Mouse (Mus musculus): Measurements from ENCODE around the gene Cyth3.

The Cyth3 gene

DNA sequence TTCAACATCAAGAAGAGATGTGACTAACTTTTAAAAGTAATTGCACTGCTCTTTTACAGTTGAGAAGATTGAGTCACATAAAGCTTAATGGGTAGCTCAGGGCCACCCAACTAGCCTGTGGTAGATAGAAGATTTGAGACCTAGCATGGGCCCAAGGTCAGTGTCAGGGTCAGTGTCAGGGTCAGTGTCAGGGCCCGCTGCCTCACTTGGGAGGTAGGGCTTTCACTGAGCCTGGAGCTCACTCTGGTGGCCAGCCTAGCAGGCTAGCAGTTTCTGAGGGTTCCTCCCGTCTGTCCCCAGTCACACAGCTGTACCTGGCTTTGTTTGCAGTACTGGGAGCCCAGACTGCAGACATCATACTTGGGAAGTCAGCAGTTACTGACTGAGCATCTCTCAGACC lies 47.1 kb downstream of the Cyth3 start:
- no peak for DNase-seq

DNA sequence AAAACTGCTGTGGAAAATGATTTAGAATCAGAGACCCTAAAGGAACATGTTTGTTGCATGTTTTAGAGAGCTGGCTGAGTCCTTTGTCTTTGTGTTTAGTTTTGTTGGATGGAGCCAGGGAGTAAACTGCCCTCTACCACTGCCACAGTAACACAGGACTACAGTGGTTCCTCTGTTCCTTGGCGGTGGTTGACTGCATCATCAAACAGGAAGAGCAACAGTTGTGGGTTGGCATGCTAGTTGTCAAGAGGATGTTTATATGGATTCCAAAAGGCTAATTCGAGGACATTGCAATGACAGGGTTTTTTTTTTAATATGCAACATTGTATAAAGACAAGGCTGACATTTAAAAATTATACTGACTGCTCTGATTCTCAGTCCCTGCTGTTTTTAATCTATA lies 47.6 kb downstream of the Cyth3 start:
- no peak for DNase-seq

DNA sequence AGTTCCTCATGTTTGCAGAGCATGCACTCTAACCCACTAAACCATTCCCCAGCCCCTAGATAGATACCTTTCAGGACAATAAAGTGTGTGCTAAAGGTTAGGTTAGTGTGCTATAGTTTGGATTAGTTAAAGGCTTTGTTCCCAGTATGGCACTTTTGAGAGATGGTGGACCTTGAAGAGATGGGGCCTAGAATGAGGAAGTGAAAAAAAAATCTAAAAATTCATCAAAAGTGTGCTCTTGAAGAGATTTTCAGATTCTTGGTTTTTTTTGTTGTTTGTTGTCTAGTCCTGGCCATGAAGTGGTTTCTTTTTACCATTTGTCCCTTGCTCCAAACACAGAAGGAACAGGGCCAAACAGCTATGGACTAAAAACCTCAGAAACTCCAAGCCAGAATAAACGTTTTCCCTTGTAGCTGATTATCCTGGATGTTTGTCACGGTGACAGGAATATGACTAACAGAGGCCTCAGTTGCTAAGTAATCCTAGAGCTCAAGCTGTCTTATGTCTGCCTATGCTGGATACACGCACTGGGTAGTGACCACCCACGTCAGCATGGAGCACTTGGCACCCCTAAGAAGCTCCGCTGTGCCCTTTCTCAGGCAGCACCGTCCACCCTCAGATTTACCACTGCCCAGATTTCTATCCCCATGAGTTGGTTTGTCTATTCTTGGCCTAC lies 48.6 kb downstream of the Cyth3 start:
- DNase-seq: no peak

DNA sequence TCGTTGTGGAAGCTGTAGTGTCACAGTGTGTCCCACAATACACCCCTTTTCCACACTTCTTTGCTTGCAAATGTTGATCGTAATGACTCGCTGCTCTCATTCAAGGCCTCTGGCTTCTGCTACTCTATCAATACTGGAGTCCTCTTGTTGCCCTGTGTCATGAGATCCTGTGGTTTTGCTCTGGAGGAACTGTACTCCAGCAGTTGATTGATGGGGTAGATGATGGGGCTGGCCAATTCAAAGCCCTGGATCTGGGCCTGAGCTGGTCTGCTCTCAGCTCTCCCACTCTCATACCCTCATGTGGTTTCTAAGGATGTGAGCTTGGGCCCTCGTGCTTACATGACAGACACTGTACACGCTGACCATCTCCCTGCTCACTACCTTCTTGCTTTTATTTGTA lies 52.3 kb downstream of the Cyth3 start:
- no peak for DNase-seq

DNA sequence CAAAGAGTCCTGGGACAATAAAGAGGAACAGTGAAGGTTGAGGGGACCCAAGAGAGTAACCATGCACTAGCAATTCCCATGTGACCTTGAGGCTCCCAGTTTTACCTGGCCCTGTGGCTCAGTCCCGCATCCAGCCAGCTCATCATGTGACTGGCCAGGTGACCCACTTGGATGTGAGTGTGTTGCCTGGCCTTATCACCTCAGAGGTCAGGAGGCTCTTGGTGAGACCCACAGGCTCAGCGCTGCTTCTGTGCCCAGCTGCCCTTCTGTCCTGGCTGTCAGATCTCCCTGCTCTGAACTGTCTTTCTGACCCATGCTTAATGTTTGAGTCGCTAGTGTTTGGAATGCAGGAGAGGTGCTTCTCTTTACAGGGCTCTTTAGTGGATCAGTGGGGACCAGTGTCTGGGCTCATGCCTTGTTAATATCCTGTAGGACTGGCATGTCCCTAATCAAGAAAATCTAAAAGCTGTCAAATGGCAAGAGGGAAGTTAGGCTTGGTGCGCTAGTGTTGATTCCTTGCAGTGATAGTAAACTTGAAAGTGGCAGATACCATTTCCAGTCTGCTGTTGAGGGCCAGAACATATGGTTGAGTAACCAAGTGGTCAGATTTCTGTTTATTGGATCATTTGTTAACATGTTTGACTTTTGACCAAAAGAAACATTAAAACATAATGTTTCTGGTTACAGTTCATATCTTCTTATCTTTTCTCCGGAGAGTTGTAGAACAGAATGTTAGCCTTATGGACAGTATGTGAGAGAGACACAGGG lies 54.2 kb downstream of the Cyth3 start:
- DNase-seq: no peak

DNA sequence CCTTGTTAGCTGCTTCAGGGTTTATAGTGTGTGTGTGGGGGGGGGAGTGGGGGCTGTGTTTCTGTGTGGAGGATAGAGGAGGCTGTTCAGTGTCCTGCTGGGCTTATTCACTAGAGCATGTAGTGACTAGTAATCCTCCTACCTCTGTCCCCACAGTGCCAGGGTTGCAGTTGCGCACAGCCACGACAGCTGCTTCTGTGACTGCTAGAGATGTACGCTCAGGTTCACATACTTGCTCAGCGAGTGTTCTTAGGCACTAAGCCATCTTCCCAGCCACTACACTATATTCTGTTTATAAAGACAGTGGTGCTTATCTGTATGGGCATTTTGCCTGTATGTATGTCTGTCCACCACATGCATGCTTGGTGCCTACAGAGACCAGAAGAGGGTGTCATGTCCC lies 55.1 kb downstream of the Cyth3 start:
- DNase-seq: no peak

DNA sequence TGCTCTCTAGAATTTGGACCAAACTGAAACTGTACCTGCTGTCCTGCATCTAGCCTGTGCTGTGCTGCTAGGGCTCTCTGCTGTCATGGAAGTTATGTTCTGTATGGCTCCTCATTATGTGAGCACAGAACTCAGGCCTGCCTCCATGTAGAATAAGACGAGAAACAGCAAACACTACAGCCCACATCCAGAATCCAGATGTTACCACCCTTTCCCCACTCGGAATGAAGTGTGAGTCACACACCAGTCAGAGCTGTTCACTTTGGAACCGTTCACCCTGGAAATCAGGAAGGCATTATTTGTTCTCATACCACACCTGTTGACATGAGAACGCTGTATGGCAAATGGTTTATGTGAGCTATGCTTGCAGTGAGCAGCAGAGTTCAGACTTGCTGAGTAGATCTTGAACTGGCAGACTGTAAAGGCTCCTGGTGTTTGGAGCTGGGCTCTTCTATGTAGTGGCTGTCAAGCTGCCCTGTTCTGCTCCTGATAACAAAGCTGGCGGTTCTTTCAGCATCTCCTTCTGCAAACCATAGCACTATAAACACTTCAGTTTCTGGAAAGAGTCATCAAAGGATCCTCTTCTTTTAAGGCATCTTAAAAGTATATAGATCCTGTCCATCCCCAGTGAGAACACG lies 56.5 kb downstream of the Cyth3 start:
- no peak for DNase-seq

DNA sequence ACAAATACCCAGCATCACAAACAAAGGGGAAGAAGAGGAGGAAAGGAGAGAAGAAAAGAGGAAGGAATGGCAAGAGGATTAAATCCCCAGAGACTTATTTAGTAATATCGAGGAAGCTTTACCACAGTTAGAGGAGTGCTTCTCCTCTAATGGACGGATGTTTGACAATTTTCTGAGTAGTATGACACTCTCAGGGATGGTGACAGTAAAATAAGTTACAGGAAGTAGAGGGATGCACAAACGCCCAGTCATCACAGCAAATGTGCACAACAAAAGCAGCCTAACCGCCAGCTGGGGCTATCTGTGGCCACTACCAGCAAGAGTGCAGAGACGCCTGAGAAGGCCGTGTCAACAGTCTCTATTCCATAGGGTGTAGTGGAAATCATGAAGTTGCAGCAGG lies 57.4 kb downstream of the Cyth3 start:
- DNase-seq: no peak

DNA sequence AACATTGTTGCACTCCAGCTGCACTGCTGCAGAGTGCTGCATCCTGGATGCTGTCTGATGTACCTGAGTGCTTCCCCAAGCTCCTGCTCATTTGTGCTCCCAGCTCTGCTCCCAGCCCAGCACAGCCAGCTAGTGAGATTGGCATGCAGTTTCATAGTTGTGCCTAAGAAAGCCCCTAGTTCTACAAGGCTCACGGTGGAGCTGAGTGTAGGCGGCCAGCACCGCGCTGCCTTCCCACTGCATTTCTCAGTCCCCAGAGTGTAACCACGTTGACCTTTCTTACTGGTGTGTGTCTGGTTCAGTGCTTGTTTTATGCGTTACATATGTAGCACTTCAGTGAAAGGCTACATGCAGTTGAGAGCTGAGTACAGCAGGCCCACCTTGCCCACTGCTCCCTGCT lies 61.4 kb downstream of the Cyth3 start:
- DNase-seq: no peak

DNA sequence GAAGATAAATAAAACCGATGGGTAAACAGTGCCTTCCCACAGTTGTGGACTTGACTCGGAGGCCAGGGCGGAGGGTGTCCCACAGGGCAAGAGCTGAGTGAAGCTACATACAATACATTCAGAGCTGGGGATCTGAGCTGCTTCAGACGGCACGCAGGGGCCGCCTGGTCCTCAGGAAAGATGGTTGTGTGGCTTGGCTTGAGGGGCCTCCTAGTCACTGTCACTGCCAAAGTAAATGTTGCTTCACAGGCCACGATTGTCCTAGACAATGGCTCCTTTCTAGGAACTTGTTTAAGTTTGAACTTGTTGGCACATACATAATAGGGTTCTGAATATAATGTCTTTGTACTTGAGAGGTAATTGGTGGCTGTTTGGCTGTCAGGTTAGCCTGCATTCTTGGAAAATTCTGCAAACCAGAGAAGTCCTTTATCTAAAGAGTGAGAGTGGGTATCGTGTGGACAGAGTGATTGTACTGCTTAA lies 62.7 kb downstream of the Cyth3 start:
- no peak for DNase-seq

DNA sequence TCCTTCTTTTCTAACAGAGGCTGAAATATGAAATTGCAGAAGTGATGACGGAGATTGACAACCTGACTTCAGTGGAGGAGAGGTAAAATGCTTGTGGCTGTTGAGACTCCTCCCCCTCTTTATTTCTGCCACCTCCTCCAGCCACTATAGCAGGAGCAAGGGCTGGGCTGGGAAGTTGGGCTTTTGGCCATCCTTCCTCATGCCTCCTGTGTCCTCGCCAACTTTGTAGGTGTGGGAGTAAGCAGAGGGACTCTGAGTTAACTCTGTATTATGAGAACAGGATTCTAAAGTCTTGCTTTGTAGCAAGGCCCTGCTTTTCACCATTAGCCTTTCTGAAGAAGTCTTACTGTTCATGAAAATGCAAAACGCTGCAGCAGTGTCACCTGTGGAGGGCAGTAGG lies 64.2 kb downstream of the Cyth3 start:
- no peak for DNase-seq

DNA sequence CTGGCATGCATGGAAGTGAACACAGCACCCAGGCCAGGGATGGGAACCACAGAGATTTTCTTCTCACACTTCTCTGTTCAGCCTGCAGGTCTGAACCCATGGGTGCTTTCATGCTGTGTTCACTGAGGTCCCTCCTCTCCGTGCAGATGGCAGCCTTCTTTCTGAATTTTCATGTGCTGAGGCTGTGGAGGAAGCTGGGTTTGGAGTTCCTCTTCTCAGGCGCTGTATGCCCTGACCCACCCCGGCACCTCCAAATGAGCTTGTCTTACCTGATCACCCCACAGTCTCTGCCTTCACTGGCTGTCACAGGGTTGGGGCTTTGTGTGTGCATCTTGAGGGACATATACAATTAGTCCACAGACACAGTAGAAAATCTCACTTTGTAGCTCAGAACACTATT lies 65.3 kb downstream of the Cyth3 start:
- no peak for DNase-seq

DNA sequence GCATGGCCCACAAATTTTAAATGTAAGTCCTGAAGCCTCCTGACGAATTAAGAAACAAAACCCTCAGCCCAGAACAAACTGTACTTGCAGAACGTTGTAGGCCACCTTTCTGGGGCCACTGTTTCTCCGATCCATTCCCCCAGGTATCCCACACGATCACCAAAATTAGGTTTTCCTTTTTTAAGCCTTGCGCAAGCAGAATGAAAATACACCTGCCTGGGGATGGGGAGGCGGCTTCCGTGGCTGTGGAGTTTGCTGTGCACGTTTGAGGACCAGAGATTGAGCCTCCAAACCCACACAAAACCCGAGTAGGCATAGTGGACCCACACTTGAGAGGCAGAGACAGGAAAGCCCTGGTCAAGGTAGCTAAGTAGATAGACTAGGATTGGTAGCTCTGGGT lies 68.1 kb downstream of the Cyth3 start:
- no peak for DNase-seq

DNA sequence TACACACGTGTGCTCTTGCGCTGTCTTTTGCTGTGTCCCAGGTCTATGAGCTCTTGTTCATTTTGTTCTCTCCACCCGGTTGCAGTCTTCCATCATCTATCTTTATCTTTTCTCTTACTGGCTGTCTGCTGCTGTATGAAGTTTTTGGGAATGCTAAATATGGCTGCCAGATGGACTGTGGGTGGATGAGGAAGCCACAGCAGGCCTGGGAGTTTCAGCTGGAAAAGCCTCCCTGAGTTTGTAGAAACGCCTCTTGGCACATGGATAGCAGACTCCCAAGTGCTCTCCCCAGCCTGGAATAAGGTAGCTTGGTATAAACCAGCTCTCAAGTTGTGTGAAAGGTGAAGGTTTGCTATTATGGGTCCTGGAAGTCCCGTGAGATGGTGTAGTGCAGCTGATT lies 68.7 kb downstream of the Cyth3 start:
- DNase-seq: no peak

DNA sequence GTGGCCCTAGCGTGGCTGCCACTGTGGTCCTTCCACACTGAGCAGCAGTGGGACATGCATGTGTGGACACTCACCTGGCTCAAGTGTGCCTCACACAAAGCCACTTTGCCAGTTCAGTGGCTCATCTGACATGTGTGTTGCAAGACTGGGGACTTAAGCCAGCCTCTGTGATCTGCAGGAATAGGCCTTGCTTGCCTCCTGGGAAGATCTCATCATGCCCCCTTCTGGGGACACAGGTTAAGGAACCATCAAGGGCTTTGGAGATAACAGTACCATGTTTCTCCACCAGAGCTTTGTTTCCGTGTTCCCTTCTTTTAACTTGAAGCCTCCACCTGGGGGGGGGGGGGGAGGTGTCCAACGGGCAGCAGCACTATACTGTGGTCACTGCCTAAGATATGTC lies 74.1 kb downstream of the Cyth3 start:
- DNase-seq: no peak

DNA sequence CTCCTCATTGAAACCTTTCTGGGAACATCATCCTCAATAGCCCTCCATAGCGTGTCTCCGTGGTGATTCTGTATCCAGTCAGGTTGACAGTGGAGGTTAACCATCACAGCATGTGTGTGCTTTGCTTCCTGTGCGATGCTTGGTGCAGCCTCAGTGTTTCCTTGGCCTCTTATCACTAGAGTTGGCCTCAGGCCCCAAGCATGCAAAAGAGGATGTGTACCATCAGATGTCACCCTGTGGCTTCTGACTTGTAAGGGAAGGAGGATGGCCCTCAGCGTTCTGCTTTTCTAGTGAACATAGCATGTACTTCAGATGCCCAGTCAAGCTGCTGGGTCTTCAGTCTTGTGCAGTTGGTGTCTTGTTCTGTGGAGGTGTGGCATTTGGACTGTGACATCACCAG lies 76.2 kb downstream of the Cyth3 start:
- no peak for DNase-seq

DNA sequence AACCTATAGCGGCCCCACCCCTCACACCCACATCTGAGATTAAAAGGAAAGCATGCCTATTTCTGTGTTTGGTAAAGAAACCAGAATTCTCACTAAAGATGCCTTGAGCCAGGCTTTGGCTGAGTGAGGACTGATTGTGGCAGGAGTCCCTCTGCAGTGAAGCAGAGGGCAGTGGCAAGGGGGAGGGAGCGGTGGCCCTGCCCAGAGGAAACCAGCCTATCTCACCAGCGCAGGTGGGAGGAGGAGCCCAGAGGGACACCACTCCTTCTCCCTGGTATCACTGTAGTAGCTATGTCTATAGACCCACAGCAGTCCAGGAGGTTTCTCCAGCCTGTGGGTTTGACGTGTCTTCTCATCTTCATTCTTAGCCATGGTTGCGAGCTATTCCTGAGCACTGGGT lies 78.0 kb downstream of the Cyth3 start:
- no peak for DNase-seq

DNA sequence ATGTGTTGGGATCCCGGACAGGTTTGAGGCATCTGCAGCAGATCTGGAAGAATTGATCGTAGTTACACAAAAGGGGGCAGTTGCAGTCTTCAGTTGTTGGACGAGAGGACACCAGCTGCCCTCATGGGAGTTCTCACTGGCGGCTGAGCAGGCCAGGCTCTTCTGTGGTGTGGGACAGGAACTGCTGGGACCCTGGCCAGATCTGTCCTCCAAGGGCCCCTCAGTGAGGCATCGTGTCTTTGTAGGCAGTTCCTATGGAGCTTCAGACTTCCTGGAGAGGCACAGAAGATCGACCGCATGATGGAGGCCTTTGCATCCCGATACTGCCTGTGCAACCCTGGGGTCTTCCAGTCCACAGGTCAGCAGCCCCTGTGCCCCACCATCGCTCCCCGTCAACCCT lies 78.8 kb downstream of the Cyth3 start:
- DNase-seq: no peak

DNA sequence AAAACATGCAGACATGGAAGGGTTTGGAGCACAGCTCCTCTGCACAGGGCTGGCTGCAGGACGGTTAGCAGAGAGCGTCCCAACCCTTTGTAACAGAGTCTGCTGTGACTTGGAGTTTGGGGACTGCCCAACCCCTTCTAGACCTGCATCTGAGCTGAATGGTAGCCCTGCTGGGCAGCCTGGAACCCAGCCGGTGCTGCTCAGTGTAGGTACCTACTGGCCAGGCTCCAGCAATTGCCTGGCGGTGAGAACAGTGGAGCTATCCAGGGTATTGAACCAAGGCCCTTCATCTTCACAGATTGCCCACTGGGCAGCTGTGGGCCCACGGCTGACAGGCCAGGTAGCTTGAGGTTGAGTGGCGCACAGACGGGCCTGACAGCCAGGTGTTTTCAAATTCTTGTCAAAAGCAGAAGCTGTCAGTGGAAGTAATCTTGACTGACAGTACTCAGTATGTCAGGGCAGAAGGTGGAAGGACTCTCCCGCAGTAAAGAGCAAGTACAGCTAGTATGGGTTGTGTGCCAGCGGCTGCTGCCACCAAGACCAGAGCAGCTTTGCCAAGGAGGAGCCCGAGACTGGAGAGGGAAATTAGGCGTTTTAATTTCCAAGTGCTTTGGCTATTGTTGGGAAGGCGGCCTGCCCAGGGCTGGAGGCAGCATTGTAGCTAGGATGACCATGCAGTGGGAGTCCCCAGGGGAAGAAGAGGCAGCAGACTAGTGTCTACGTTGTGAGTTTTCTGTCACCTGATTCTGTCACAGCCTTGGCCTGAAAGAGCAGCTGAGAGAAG lies 82.8 kb downstream of the Cyth3 start:
- no peak for DNase-seq

DNA sequence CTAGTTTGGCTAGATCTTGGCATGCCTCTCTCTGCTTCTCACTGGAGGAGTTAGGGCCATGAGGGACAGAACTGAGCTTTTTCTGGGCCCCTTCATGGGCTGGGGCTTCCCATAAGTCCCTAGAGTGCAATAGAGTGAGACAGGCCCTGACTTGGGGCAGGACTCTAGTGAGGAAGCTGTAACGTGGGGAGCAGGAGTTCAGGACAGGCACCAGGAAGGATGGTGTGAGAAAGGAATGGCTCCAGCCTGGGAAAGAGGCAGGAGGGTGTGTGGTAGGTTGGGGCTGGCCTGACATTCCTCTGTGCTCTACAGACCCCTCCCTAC lies 83.4 kb downstream of the Cyth3 start:
- no peak for DNase-seq

DNA sequence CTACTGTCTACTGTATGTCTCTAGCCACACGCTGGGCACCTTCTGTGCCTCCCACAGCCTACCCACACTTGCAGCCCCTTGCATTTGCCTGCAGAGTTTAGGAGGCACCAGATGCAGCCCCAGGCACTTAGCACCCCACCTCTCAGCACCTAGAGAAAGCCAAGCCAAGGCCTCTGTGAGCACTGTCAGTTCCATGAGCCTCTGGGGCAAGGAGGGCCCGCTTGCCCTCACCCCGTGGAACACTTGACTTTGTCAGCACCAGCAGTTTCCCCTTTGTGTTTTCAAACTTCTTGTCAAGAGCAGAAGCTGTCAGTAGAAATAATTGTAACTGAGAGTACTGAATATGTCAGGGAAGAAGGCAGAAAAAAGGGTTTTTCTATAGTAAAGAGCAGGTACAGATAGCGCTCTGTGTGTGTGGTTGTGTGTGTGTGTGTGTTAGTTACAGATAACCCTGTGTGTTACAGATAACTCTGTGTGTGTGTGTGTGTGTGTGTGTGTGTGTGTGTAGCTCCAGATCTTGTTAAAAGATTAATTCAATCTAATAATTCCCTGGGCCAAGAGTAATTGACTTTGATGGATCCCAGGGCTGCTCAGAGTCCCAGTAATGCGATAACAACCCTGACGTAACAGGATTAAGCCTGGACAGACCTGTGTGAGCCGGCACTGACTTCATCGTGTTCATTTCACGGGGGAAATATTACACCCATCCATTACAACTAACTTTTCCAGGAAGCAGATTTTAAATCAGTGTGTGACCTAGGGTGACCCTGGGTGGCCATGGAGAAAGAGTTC lies 84.0 kb downstream of the Cyth3 start:
- DNase-seq: no peak

DNA sequence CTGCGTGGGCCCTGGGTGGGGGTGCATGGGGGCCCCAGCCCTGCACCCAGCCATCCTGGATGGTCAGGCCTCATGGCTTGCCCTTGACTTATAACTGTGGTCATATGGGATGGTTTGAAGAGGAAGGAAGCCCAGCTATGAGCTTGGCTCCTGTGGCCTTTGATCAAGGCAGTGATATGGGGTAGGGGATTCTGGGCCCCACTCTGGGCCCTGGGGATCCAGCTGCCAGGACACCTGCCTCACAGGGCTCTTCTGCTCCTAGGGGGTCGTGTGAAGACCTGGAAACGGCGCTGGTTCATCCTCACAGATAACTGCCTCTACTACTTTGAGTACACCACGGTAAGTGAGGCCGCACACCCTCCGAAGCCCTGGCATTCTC lies 84.6 kb downstream of the Cyth3 start:
- no peak for DNase-seq

DNA sequence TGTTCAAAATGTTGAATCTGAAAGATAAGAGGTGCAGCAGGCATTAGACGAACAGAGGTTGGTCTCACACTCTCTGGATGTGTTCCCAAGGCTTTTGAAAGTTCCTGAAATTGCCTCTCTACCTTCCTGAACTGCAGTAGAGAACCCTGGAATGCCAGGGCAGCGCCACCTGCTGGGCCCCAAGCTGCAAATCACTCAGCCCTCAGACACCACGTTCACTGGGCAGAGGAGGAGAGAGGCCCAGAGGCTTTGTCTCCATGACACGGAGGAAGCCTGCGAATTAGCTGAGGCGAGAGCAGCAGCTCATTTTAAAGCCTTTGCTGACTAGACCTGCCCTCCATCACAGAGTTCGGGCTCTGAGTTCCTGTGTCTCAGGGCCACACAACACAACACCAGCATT lies 89.1 kb downstream of the Cyth3 start:
- peak; percentile 33 to 36 for DNase-seq

All from thymus, postnatal 36 days (tissue).